7 mouse cellular contexts compared by ENCODE assay signal in genomic region chrX:73228606-73229214, GRCm38 (mm10). TPM values are rescaled to one million over a fixed set of nuclear protein-coding genes. Genes with fewer than 3 reads are reported as not detected.
DNase-seq lines count a peak whose midpoint lies in the region; ATAC-seq and TF ChIP-seq lines count a peak whose summit lies in the region.

No protein-coding gene starts in this region.

- ATAC-seq in intestine, embryonic 14.5 days (replicated peaks; ENCODE audit: low FRiP score, low TSS enrichment, low read depth): peak; percentile 65
- peak; percentile 48 for ATAC-seq in limb, embryonic 14.5 days (ENCODE audit: low FRiP score, low read depth)
- ATAC-seq in midbrain, embryonic 15.5 days (replicated peaks): peak; percentile 87

- peak overlapping the region; percentile 78 for H3K27ac ChIP-seq in intestine, embryonic 14.5 days (ENCODE audit: low read depth)
- H3K27ac ChIP-seq in limb, embryonic 14.5 days (replicated peaks; ENCODE audit: low read depth, low read length): peak overlapping the region; percentile 73
- peak overlapping the region; percentile 95 for H3K27ac ChIP-seq in midbrain, embryonic 15.5 days

- peak; percentile 55 for DNase-seq in ZHBTc4 (ENCODE audit: low read depth, low spot score)
- DNase-seq in cerebellum, postnatal 4 days (ENCODE audit: low spot score in 2 of 2): peak; percentile 24 to 49
- peak; percentile 59 for DNase-seq in gastrocnemius, postnatal 14 days
- DNase-seq in intestine, embryonic 14.5 days (ENCODE audit: low spot score): peak; percentile 72
- peak; percentile 13 for DNase-seq in limb, embryonic 14.5 days (ENCODE audit: low spot score)
- DNase-seq in spleen, adult 12 weeks (ENCODE audit: low spot score): peak; percentile 16

- H3K4me2 ChIP-seq in intestine, embryonic 14.5 days (ENCODE audit: low read length): peak overlapping the region; percentile 67
- H3K4me2 ChIP-seq in limb, embryonic 14.5 days (replicated peaks; ENCODE audit: low read depth, low read length, severe bottlenecking): peak overlapping the region; percentile 75
- H3K4me2 ChIP-seq in midbrain, embryonic 15.5 days: peak overlapping the region; percentile 55

- no peaks in the 10 kb centered on the region for H3K9me3 ChIP-seq in intestine, embryonic 14.5 days (ENCODE audit: control insufficient read depth, low read length)
- H3K9me3 ChIP-seq in limb, embryonic 14.5 days (ENCODE audit: control insufficient read depth, low read length): no peaks in the 10 kb centered on the region
- no peaks in the 10 kb centered on the region for H3K9me3 ChIP-seq in midbrain, embryonic 15.5 days

- H3K4me3 ChIP-seq in intestine, embryonic 14.5 days (ENCODE audit: low read depth, low read length): peak overlapping the region; percentile 55
- peak overlapping the region; percentile 56 for H3K4me3 ChIP-seq in limb, embryonic 14.5 days (replicated peaks; ENCODE audit: low read length)
- H3K4me3 ChIP-seq in midbrain, embryonic 15.5 days: peak overlapping the region; percentile 69

- WGBS in intestine, embryonic 14.5 days: 13% methylated on average over 44 of the region's 51 CpGs
- 17% methylated on average over 10 of the region's 51 CpGs for WGBS in limb, embryonic 14.5 days
- WGBS in midbrain, embryonic 15.5 days: 16% methylated on average over 51 of the region's 51 CpGs

- H3K27me3 ChIP-seq in intestine, embryonic 14.5 days (replicated peaks; ENCODE audit: control insufficient read depth, insufficient read depth, low read length): peaks cover 5% of the 10 kb centered on the region; the same call in 1 of the 2 replicates
- peaks cover 4% of the 10 kb centered on the region; the same call in 1 of the 2 replicates for H3K27me3 ChIP-seq in limb, embryonic 14.5 days (ENCODE audit: control insufficient read depth, insufficient read depth, low read length)
- H3K27me3 ChIP-seq in midbrain, embryonic 15.5 days (replicated peaks): no peaks in the 10 kb centered on the region

- peak overlapping the region; percentile 56 for H3K9ac ChIP-seq in intestine, embryonic 14.5 days (ENCODE audit: low read length)
- peak overlapping the region; percentile 66 for H3K9ac ChIP-seq in limb, embryonic 14.5 days (ENCODE audit: low read depth, low read length, severe bottlenecking)
- peak overlapping the region; percentile 63 for H3K9ac ChIP-seq in midbrain, embryonic 15.5 days

- intact Hi-C loops in gastrocnemius, postnatal 14 days (cut with DNase I; ENCODE audit: low total_unique reads): no loop called here

- no peak for TF ChIP-seq POLR2A in limb, embryonic 14.5 days (IDR thresholded peaks at IDR 0.05; ENCODE audit: borderline replicate concordance, extremely low read depth, insufficient read depth, insufficient read length)

- H3K36me3 ChIP-seq in intestine, embryonic 14.5 days (ENCODE audit: control insufficient read depth, insufficient read depth, low read length): no peaks in the 10 kb centered on the region
- no peaks in the 10 kb centered on the region for H3K36me3 ChIP-seq in limb, embryonic 14.5 days (ENCODE audit: control insufficient read depth, insufficient read depth, low read length)
- H3K36me3 ChIP-seq in midbrain, embryonic 15.5 days (replicated peaks): no peaks in the 10 kb centered on the region

- H3K4me1 ChIP-seq in intestine, embryonic 14.5 days (replicated peaks; ENCODE audit: control insufficient read depth, insufficient read depth, low read length): no peaks in the 10 kb centered on the region
- no peaks in the 10 kb centered on the region for H3K4me1 ChIP-seq in limb, embryonic 14.5 days (ENCODE audit: control insufficient read depth, insufficient read depth, low read length)
- H3K4me1 ChIP-seq in midbrain, embryonic 15.5 days: peaks cover 3% of the 10 kb centered on the region; the same call in 1 of the 2 replicates

RNA-seq across cellular contexts. Expression of gene F8a, which starts 0.6 kb away (rescaled TPM):
- total RNA-seq in gastrocnemius, postnatal 14 days (2021): 1 to 10 TPM; 7.2 to 8.6 TPM
- 11.3 and 11.9 TPM in 2 replicates for polyA plus RNA-seq in intestine, embryonic 14.5 days (2014; fragmentation: Nextera tagmentation; extraction: Ambion mirVana)
- 6.9 and 10.1 TPM in 2 replicates for polyA plus RNA-seq in limb, embryonic 14.5 days (2012; rRNA removed)
- polyA plus RNA-seq in limb, embryonic 14.5 days (2014; fragmentation: Nextera tagmentation; extraction: Ambion mirVana): 11.9 and 12.3 TPM in 2 replicates
- 33.6 and 33.8 TPM in 2 replicates for polyA plus RNA-seq in midbrain, embryonic 15.5 days (2015; fragmentation: Nextera tagmentation; extraction: Ambion mirVana)

RNA-seq across cellular contexts. Expression of gene Xlr4c, which starts 14.2 kb away (rescaled TPM):
- total RNA-seq in gastrocnemius, postnatal 14 days (2021): not detected
- polyA plus RNA-seq in intestine, embryonic 14.5 days (2014; fragmentation: Nextera tagmentation; extraction: Ambion mirVana): 0.55 and 2.1 TPM in 2 replicates
- polyA plus RNA-seq in limb, embryonic 14.5 days (2012; rRNA removed): 0.47 TPM in 1 of 2 replicates, not detected in the other
- not detected in 2 replicates for polyA plus RNA-seq in limb, embryonic 14.5 days (2014; fragmentation: Nextera tagmentation; extraction: Ambion mirVana)
- polyA plus RNA-seq in midbrain, embryonic 15.5 days (2015; fragmentation: Nextera tagmentation; extraction: Ambion mirVana): 0.32 and 0.43 TPM in 2 replicates

RNA-seq across cellular contexts. Expression of gene Xlr4b, which starts 14.6 kb away (rescaled TPM):
- total RNA-seq in gastrocnemius, postnatal 14 days (2021): not detected
- 0.50 and 1.2 TPM in 2 replicates for polyA plus RNA-seq in intestine, embryonic 14.5 days (2014; fragmentation: Nextera tagmentation; extraction: Ambion mirVana)
- 0.29 and 0.98 TPM in 2 replicates for polyA plus RNA-seq in limb, embryonic 14.5 days (2012; rRNA removed)
- 0.30 and 1.3 TPM in 2 replicates for polyA plus RNA-seq in limb, embryonic 14.5 days (2014; fragmentation: Nextera tagmentation; extraction: Ambion mirVana)
- polyA plus RNA-seq in midbrain, embryonic 15.5 days (2015; fragmentation: Nextera tagmentation; extraction: Ambion mirVana): 0.57 and 1.4 TPM in 2 replicates

RNA-seq across cellular contexts. Expression of gene Xlr3c, which starts 36.5 kb away (rescaled TPM):
- under 1 TPM in 1 of 2 experiments, not detected in 1; 0.31 TPM for total RNA-seq in gastrocnemius, postnatal 14 days (2021)
- not detected in 2 replicates for polyA plus RNA-seq in intestine, embryonic 14.5 days (2014; fragmentation: Nextera tagmentation; extraction: Ambion mirVana)
- polyA plus RNA-seq in limb, embryonic 14.5 days (2012; rRNA removed): 0.24 and 0.38 TPM in 2 replicates
- 0.12 and 0.41 TPM in 2 replicates for polyA plus RNA-seq in limb, embryonic 14.5 days (2014; fragmentation: Nextera tagmentation; extraction: Ambion mirVana)
- polyA plus RNA-seq in midbrain, embryonic 15.5 days (2015; fragmentation: Nextera tagmentation; extraction: Ambion mirVana): 0.13 TPM in 2 replicates

RNA-seq across cellular contexts. Expression of gene Xlr3b, which starts 36.7 kb away (rescaled TPM):
- 1 to 10 TPM; 2.7 to 4.8 TPM for total RNA-seq in gastrocnemius, postnatal 14 days (2021)
- 4.7 and 12.4 TPM in 2 replicates for polyA plus RNA-seq in intestine, embryonic 14.5 days (2014; fragmentation: Nextera tagmentation; extraction: Ambion mirVana)
- 5.9 and 17.4 TPM in 2 replicates for polyA plus RNA-seq in limb, embryonic 14.5 days (2012; rRNA removed)
- 4.6 and 10.2 TPM in 2 replicates for polyA plus RNA-seq in limb, embryonic 14.5 days (2014; fragmentation: Nextera tagmentation; extraction: Ambion mirVana)
- 17.2 and 18.1 TPM in 2 replicates for polyA plus RNA-seq in midbrain, embryonic 15.5 days (2015; fragmentation: Nextera tagmentation; extraction: Ambion mirVana)

Comparison
In these comparisons a context has a peak if more than half of its experiments do, and no peak if none do; other contexts are left out.
1. Peak in every context shown above with its lines: DNase-seq, ATAC-seq, H3K4me3 ChIP-seq and H3K27ac ChIP-seq.
2. DNase-seq: peak in every context shown above with its lines; median percentile 72 in intestine, embryonic 14.5 days; 59 in gastrocnemius, postnatal 14 days; 55 in ZHBTc4; 36 in cerebellum, postnatal 4 days; 16 in spleen, adult 12 weeks; 13 in limb, embryonic 14.5 days.